Mouse (Mus musculus) kidney, postnatal 0 days (tissue): ENCODE results near the gene Ehd1. TPM values are rescaled to one million over a fixed set of nuclear protein-coding genes. Genes with fewer than 3 reads are reported as not detected.
A peak's percentile ranks its signal among the peaks of the same experiment; 100 is the strongest.

Experiments used
- ATAC-seq: fragments of 200-750 bp; cut with Nextera tagmentation; replicated peaks from 2 replicates; pipeline ENCODE4 v1.8.0; 2017; ENCODE audit warnings: low read depth, moderate number of reproducible peaks, moderate TSS enrichment, moderate library complexity; ENCODE audit not compliant: low FRiP score
- DNase-seq: peaks from one replicate; pipeline ENCODE4 v3.0.0-alpha.2; 2016; ENCODE audit warnings: low spot score
- H3K27ac ChIP-seq: fragments of 300-500 bp; sonication (generic); 2 replicates; pipeline ENCODE4 v1.5.1; 2014; ENCODE audit warnings: mild to moderate bottlenecking
- H3K27me3 ChIP-seq: fragments of 300-500 bp; sonication (generic); 2 replicates; pipeline ENCODE4 v1.6.1; 2014; ENCODE audit warnings: low read length, mixed read lengths; ENCODE audit not compliant: insufficient read depth
- H3K36me3 ChIP-seq: fragments of 300-500 bp; sonication (generic); 2 replicates; pipeline ENCODE4 v1.6.1; 2014; ENCODE audit warnings: low read length, mixed read lengths; ENCODE audit not compliant: insufficient read depth
- H3K4me1 ChIP-seq: fragments of 300-500 bp; sonication (generic); replicated peaks from 2 replicates; pipeline ENCODE4 v1.6.1; 2014; ENCODE audit warnings: antibody characterized with exemption, low read length, mixed read lengths; ENCODE audit not compliant: insufficient read depth
- H3K4me2 ChIP-seq: fragments of 300-500 bp; sonication (generic); 2 replicates; pipeline ENCODE4 v1.6.1; 2014; ENCODE audit warnings: mild to moderate bottlenecking, low read length, moderate library complexity, mixed read lengths
- H3K4me3 ChIP-seq: fragments of 300-500 bp; sonication (generic); replicated peaks from 2 replicates; pipeline ENCODE4 v1.5.1; 2014; ENCODE audit warnings: low read depth, low read length
- H3K9ac ChIP-seq: fragments of 300-500 bp; sonication (generic); 2 replicates; pipeline ENCODE4 v1.6.1; 2014; ENCODE audit warnings: low read depth, low read length
- H3K9me3 ChIP-seq: fragments of 300-500 bp; sonication (generic); replicated peaks from 2 replicates; pipeline ENCODE4 v1.6.1; 2016; ENCODE audit warnings: low read length, inconsistent platforms, mixed read lengths
- CTCF ChIP-seq: IDR thresholded peaks from 2 replicates; pipeline ENCODE4 v1.5.1; 2016; ENCODE audit warnings: antibody characterized with exemption, low read depth, mild to moderate bottlenecking, moderate library complexity
- WGBS: fragments of 180-500 bp; shearing (Covaris S2); extraction: QIAGEN DNeasy Blood & Tissue Kit; methylation state at CpG from one replicate; pipeline ENCODE4 v1.1.7; 2014; 5-methylcytosine and 5-hydroxymethylcytosine counted together
- polyA plus RNA-seq: library from polyadenylated mRNA; unstranded; fragments of >200 nt; fragmentation: Nextera tagmentation; extraction: Ambion mirVana; gene quantifications from 2 replicates; pipeline ENCODE4 v1.2.1, GENCODE M21; 2015

Gene Ehd1
- polyA plus RNA-seq, 1 experiment from 2014 or later: 64.2 TPM

- Histone ChIP-seq H3K36me3 (no peaks in the 10 kb centered on the region), H3K9me3 (no peaks in the 10 kb centered on the region), H3K4me2 (no peak overlapping the region), H3K4me1 (no peaks in the 10 kb centered on the region), H3K27ac (no peak overlapping the region), H3K4me3 (no peak overlapping the region), H3K9ac (no peak overlapping the region), H3K27me3 (no peaks in the 10 kb centered on the region)
- no peak for DNase-seq
- 79% methylated on average over 8 of the region's 8 CpGs for WGBS
- ATAC-seq: no peak
- no peak for TF ChIP-seq CTCF
Measured at GRCm38 (mm10) chr19:6269798-6270475, 6.6 kb upstream of the Ehd1 start.

GRCm38 (mm10) chr19:6270661-6271060 lies 5.9 kb upstream of the Ehd1 start:
- H3K4me3 ChIP-seq: no peak overlapping the region
- H3K27ac ChIP-seq: peak overlapping the region; percentile 80
- no peaks in the 10 kb centered on the region for H3K27me3 ChIP-seq
- H3K4me1 ChIP-seq: peaks cover 2% of the 10 kb centered on the region; the same call in 1 of the 2 replicates
- H3K36me3 ChIP-seq: no peaks in the 10 kb centered on the region
- no peak for TF ChIP-seq CTCF
- no peak overlapping the region for H3K9ac ChIP-seq
- no peak overlapping the region for H3K4me2 ChIP-seq
- DNase-seq: no peak
- WGBS: 68% methylated on average over 9 of the region's 9 CpGs
- no peaks in the 10 kb centered on the region for H3K9me3 ChIP-seq
- no peak for ATAC-seq

- H3K27ac ChIP-seq: peak overlapping the region; percentile 80
- WGBS: 33% methylated on average over 8 of the region's 8 CpGs
Measured at GRCm38 (mm10) chr19:6271206-6271605, 5.3 kb upstream of the Ehd1 start.

GRCm38 (mm10) chr19:6272053-6272452 lies 4.5 kb upstream of the Ehd1 start:
- no peaks in the 10 kb centered on the region for H3K36me3 ChIP-seq
- no peak for DNase-seq
- H3K4me3 ChIP-seq: no peak overlapping the region
- H3K9ac ChIP-seq: no peak overlapping the region
- H3K4me1 ChIP-seq: peaks cover 8% of the 10 kb centered on the region; the same call in 1 of the 2 replicates
- no peak for TF ChIP-seq CTCF
- WGBS: 60% methylated on average over 7 of the region's 7 CpGs
- no peak overlapping the region for H3K4me2 ChIP-seq
- H3K27ac ChIP-seq: peak overlapping the region; percentile 15; the same call in 1 of the 2 replicates
- 0 out of 2 replicates have a peak, but pooled peaks have one; percentile 3 for ATAC-seq
- no peaks in the 10 kb centered on the region for H3K27me3 ChIP-seq
- no peaks in the 10 kb centered on the region for H3K9me3 ChIP-seq

More at GRCm38 (mm10) chr19:6271206-6271605, 5.3 kb upstream of the Ehd1 start:
- Histone ChIP-seq H3K9ac (no peak overlapping the region), H3K4me3 (no peak overlapping the region), H3K4me1 (peaks cover 7% of the 10 kb centered on the region; the same call in 1 of the 2 replicates), H3K9me3 (no peaks in the 10 kb centered on the region), H3K27me3 (no peaks in the 10 kb centered on the region), H3K4me2 (no peak overlapping the region), H3K36me3 (no peaks in the 10 kb centered on the region)
- ATAC-seq: no peak
- no peak for DNase-seq
- TF ChIP-seq CTCF: no peak

GRCm38 (mm10) chr19:6272738-6273137 lies 3.8 kb upstream of the Ehd1 start:
- no peak for DNase-seq
- Histone ChIP-seq H3K9me3 (no peaks in the 10 kb centered on the region), H3K27ac (peak overlapping the region; percentile 15; the same call in 1 of the 2 replicates), H3K27me3 (no peaks in the 10 kb centered on the region), H3K9ac (no peak overlapping the region), H3K4me2 (no peak overlapping the region), H3K4me3 (no peak overlapping the region), H3K4me1 (peaks cover 8% of the 10 kb centered on the region; the same call in 1 of the 2 replicates), H3K36me3 (no peaks in the 10 kb centered on the region)
- ATAC-seq: no peak
- WGBS: 81% methylated on average over 4 of the region's 4 CpGs
- TF ChIP-seq CTCF: no peak

- Histone ChIP-seq H3K27me3 (no peaks in the 10 kb centered on the region), H3K27ac (0 out of 2 replicates have a peak overlapping the region, but pooled peaks have one; percentile 21), H3K9ac (no peak overlapping the region), H3K9me3 (no peaks in the 10 kb centered on the region), H3K4me2 (no peak overlapping the region), H3K4me3 (no peak overlapping the region), H3K4me1 (peaks cover 12% of the 10 kb centered on the region), H3K36me3 (no peaks in the 10 kb centered on the region)
- WGBS: 65% methylated on average over 4 of the region's 4 CpGs
- DNase-seq (no peak), ATAC-seq (no peak)
- no peak for TF ChIP-seq CTCF
Measured at GRCm38 (mm10) chr19:6273592-6273991, 2.9 kb upstream of the Ehd1 start.
